Mouse (Mus musculus): ENCODE results near the gene Slc22a6. TPM values are rescaled to one million over a fixed set of nuclear protein-coding genes. Genes with fewer than 3 reads are reported as not detected.

The Slc22a6 gene
- total and polyA plus RNA-seq, 3 experiments: 0.05 TPM; not detected in 2

DNA sequence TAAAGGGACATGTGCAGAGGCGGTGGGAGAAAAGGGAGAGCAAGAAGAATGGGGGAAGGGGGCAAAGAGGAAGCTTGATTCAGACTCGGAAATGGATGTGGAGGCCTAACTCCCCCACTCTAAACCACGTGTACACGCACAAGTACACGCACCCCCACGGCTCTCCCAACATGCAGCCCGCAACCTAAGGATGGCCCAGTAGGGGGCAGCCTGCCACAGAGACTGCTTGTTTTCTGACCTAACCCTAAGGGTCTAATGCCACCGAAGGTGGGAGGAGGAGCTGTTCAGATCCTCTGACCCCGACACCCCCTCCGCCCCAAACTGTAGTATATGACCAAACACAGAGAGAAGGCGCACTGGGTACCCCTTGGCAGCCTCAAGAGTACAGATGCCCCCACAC is 44.5 kb downstream of the Slc22a6 start:
- TF ChIP-seq CTCF (IDR thresholded peaks at IDR 0.05; ENCODE audit: low read depth, low read length) (peak; percentile 36; the same call in 1 of the 2 replicates), POLR2AphosphoS5 (IDR thresholded peaks at IDR 0.05; ENCODE audit: insufficient replicate concordance, low read depth, low read length) (no peak), GATA2 (IDR thresholded peaks at IDR 0.05; ENCODE audit: borderline replicate concordance, low read depth, low read length) (no peak), GATA1 (IDR thresholded peaks at IDR 0.05; ENCODE audit: borderline replicate concordance, low read length) (no peak), TAL1 (conservative IDR thresholded peaks at IDR 0.05; ENCODE audit: low read depth, low read length) (no peak)
- H3K4me1 ChIP-seq (ENCODE audit: insufficient read depth, low read depth, low read length): peaks cover 83% of the 10 kb centered on the region
- H3K27me3 ChIP-seq (ENCODE audit: insufficient read depth, low read length): no peaks in the 10 kb centered on the region
- DNase-seq (ENCODE audit: low spot score): peak; percentile 39
- H3K4me3 ChIP-seq (ENCODE audit: low read depth, low read length): no peak overlapping the region
- H3K9me3 ChIP-seq (replicated peaks): no peaks in the 10 kb centered on the region
- H3K36me3 ChIP-seq (replicated peaks): no peaks in the 10 kb centered on the region
- ATAC-seq (ENCODE audit: extremely low read depth, insufficient number of reproducible peaks, low FRiP score, poor library complexity, severe bottlenecking): no peak

GRCm38 (mm10) chr19:8663360-8663839 is 45.6 kb downstream of the Slc22a6 start, which contains the start of gene Chrm1:
Gene Chrm1 (plus strand): TSS chr19:8663789.
- peaks cover 83% of the 10 kb centered on the region for H3K4me1 ChIP-seq (ENCODE audit: insufficient read depth, low read depth, low read length)
- H3K4me3 ChIP-seq (ENCODE audit: low read depth, low read length): no peak within 1 kb of the TSS
- DNase-seq (ENCODE audit: low spot score) (no peak), ATAC-seq (ENCODE audit: extremely low read depth, insufficient number of reproducible peaks, low FRiP score, poor library complexity, severe bottlenecking) (no peak)
- TF ChIP-seq GATA1 (IDR thresholded peaks at IDR 0.05; ENCODE audit: borderline replicate concordance, low read length) (no peak), GATA2 (IDR thresholded peaks at IDR 0.05; ENCODE audit: borderline replicate concordance, low read depth, low read length) (no peak), CTCF (IDR thresholded peaks at IDR 0.05; ENCODE audit: low read depth, low read length) (no peak), POLR2AphosphoS5 (IDR thresholded peaks at IDR 0.05; ENCODE audit: insufficient replicate concordance, low read depth, low read length) (no peak), TAL1 (conservative IDR thresholded peaks at IDR 0.05; ENCODE audit: low read depth, low read length) (no peak)
- no peaks in the 10 kb centered on the region for H3K27me3 ChIP-seq (ENCODE audit: insufficient read depth, low read length)
- H3K36me3 ChIP-seq (replicated peaks): no peaks in the 10 kb centered on the region
- no peaks in the 10 kb centered on the region for H3K9me3 ChIP-seq (replicated peaks)

DNA sequence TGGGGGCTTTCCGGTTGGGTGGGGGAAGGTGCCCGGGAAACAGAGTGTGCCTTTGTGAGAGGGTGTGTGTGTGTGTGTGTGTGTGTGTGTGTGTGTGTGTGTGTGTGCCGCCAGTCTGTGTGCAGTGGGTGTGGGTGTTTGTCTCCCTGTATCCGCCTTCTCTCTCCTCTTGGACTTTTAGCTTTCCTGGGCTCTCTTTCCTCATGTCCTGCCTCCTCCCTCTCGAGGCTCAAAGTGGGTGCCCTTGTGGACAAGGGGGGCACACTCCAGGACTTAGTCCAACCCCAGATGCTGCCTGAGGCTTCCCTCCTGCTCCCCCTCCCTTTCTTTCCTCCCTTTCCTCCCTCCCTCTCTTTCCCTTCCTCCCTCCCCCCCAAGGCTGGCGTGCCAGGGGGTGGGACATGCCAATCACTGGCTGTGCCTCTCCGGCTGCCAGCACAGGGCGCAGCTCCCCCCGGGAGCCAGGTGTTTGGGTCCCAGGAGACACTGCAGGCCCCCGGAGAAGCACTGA is 46.1 kb downstream of the Slc22a6 start:
- ATAC-seq (ENCODE audit: extremely low read depth, insufficient number of reproducible peaks, low FRiP score, poor library complexity, severe bottlenecking): no peak
- no peak for DNase-seq (ENCODE audit: low spot score)
- Histone ChIP-seq H3K4me1 (ENCODE audit: insufficient read depth, low read depth, low read length) (peaks cover 78% of the 10 kb centered on the region), H3K4me3 (ENCODE audit: low read depth, low read length) (no peak overlapping the region), H3K27me3 (ENCODE audit: insufficient read depth, low read length) (no peaks in the 10 kb centered on the region), H3K9me3 (replicated peaks) (no peaks in the 10 kb centered on the region), H3K36me3 (replicated peaks) (no peaks in the 10 kb centered on the region)
- TF ChIP-seq GATA2 (IDR thresholded peaks at IDR 0.05; ENCODE audit: borderline replicate concordance, low read depth, low read length): no peak

GRCm38 (mm10) chr19:8664859-8665258 is 47.0 kb downstream of the Slc22a6 start:
- ATAC-seq (ENCODE audit: extremely low read depth, insufficient number of reproducible peaks, low FRiP score, poor library complexity, severe bottlenecking): no peak
- Histone ChIP-seq H3K9me3 (replicated peaks) (no peaks in the 10 kb centered on the region), H3K4me1 (ENCODE audit: insufficient read depth, low read depth, low read length) (peaks cover 79% of the 10 kb centered on the region), H3K27me3 (ENCODE audit: insufficient read depth, low read length) (no peaks in the 10 kb centered on the region), H3K4me3 (ENCODE audit: low read depth, low read length) (no peak overlapping the region), H3K36me3 (replicated peaks) (no peaks in the 10 kb centered on the region)
- no peak for TF ChIP-seq GATA2 (IDR thresholded peaks at IDR 0.05; ENCODE audit: borderline replicate concordance, low read depth, low read length)
- peak; percentile 60 for TF ChIP-seq TAL1 (conservative IDR thresholded peaks at IDR 0.05; ENCODE audit: low read depth, low read length)
- DNase-seq (ENCODE audit: low spot score): no peak

DNA sequence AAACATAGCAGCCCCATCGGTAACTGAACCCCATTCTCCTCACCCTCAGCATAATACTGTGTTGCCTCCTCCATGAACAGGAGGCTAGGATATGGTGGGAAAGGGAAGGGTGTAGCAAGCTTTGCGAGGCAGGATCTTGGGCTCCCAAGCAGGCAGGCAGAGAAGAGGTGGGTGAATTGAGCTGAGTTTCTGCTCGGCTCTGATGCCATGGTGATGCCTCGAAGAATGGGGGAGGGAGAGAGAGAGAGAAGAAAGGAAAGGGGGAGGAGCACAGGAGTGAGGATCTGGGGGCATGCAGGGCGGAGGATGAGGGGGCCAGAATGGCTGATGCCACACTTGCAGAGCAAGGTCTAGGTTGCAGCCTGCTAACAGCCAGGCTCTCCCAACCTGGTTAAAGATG is 47.9 kb downstream of the Slc22a6 start:
- DNase-seq (ENCODE audit: low spot score): no peak
- Histone ChIP-seq H3K9me3 (replicated peaks) (no peaks in the 10 kb centered on the region), H3K4me1 (ENCODE audit: insufficient read depth, low read depth, low read length) (peaks cover 77% of the 10 kb centered on the region), H3K4me3 (ENCODE audit: low read depth, low read length) (no peak overlapping the region), H3K36me3 (replicated peaks) (no peaks in the 10 kb centered on the region), H3K27me3 (ENCODE audit: insufficient read depth, low read length) (no peaks in the 10 kb centered on the region)
- TF ChIP-seq GATA1 (IDR thresholded peaks at IDR 0.05; ENCODE audit: borderline replicate concordance, low read length) (no peak), CTCF (IDR thresholded peaks at IDR 0.05; ENCODE audit: low read depth, low read length) (no peak), GATA2 (IDR thresholded peaks at IDR 0.05; ENCODE audit: borderline replicate concordance, low read depth, low read length) (no peak), TAL1 (conservative IDR thresholded peaks at IDR 0.05; ENCODE audit: low read depth, low read length) (no peak), POLR2AphosphoS5 (IDR thresholded peaks at IDR 0.05; ENCODE audit: insufficient replicate concordance, low read depth, low read length) (no peak)
- ATAC-seq (ENCODE audit: extremely low read depth, insufficient number of reproducible peaks, low FRiP score, poor library complexity, severe bottlenecking): no peak

- Histone ChIP-seq H3K9me3 (replicated peaks) (no peaks in the 10 kb centered on the region), H3K36me3 (replicated peaks) (no peaks in the 10 kb centered on the region), H3K4me1 (ENCODE audit: insufficient read depth, low read depth, low read length) (peaks cover 65% of the 10 kb centered on the region), H3K27me3 (ENCODE audit: insufficient read depth, low read length) (no peaks in the 10 kb centered on the region), H3K4me3 (ENCODE audit: low read depth, low read length) (no peak overlapping the region)
- TF ChIP-seq CTCF (IDR thresholded peaks at IDR 0.05; ENCODE audit: low read depth, low read length) (no peak), GATA1 (IDR thresholded peaks at IDR 0.05; ENCODE audit: borderline replicate concordance, low read length) (no peak), POLR2AphosphoS5 (IDR thresholded peaks at IDR 0.05; ENCODE audit: insufficient replicate concordance, low read depth, low read length) (no peak), TAL1 (conservative IDR thresholded peaks at IDR 0.05; ENCODE audit: low read depth, low read length) (peak; percentile 90), GATA2 (IDR thresholded peaks at IDR 0.05; ENCODE audit: borderline replicate concordance, low read depth, low read length) (no peak)
- DNase-seq (ENCODE audit: low spot score) (peak; percentile 54), ATAC-seq (ENCODE audit: extremely low read depth, insufficient number of reproducible peaks, low FRiP score, poor library complexity, severe bottlenecking) (peak; percentile 81)
These were observed 55.0 kb downstream of the Slc22a6 start for GRCm38 (mm10) chr19:8672859-8673258.
